Mouse (Mus musculus) erythroblast, embryonic 14.5 days (primary cell): ENCODE results near the gene Prkce. TPM values are rescaled to one million over a fixed set of nuclear protein-coding genes. Genes with fewer than 3 reads are reported as not detected.

ENCODE experiments used
- H3K27me3 ChIP-seq: 2 replicates; pipeline ENCODE4 v1.6.1; 2012; ENCODE audit warnings: inconsistent platforms; ENCODE audit not compliant: control insufficient read depth
- H3K36me3 ChIP-seq: 2 replicates; pipeline ENCODE4 v1.6.1; 2012; ENCODE audit warnings: mild to moderate bottlenecking, inconsistent platforms; ENCODE audit not compliant: control insufficient read depth
- H3K4me1 ChIP-seq: 2 replicates; pipeline ENCODE4 v1.6.1; 2012; ENCODE audit warnings: inconsistent platforms; ENCODE audit not compliant: control insufficient read depth
- H3K4me3 ChIP-seq: replicated peaks from 2 replicates; pipeline ENCODE3; 2012; ENCODE audit warnings: moderate library complexity, mild to moderate bottlenecking, inconsistent platforms
- H3K9me3 ChIP-seq: 2 replicates; pipeline ENCODE4 v1.6.1; 2012; ENCODE audit warnings: low read length, inconsistent platforms, mixed read lengths; ENCODE audit not compliant: control insufficient read depth
- GATA1 ChIP-seq: IDR thresholded peaks from 2 replicates; pipeline ENCODE4 v1.6.1; 2012; ENCODE audit warnings: low read length, inconsistent platforms, mixed read lengths
- TAL1 ChIP-seq: IDR thresholded peaks from 3 replicates; pipeline ENCODE4 v1.6.1; 2012; ENCODE audit warnings: low read length, inconsistent platforms, mixed read lengths
- polyA plus RNA-seq: library from polyadenylated mRNA; stranded (reverse); fragments of >175 nt; gene quantifications from 2 replicates; pipeline ENCODE4 v1.2.3, GENCODE M21; 2012

The Prkce gene
- polyA plus RNA-seq, 1 experiment, result 0.04 TPM

DNA sequence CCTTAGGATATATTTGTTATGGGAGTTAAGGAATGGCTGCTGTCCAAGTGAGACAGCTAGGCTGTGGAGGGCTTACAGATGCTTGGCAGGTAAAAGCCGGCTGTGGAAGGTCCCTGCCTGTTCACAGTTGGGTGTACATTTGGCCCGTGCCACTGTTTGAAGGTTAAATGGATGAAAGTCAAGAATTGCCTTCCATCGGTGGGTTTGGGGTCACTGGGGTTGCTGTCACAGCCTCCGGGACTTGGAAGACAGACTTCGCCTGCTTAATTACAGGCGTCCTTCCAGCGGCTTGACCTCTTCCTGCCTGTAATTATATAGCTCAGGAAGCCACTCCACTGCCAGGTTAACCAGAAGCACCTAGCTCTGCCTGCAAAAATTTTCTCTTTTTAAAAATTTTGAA is 200.1 kb downstream of the Prkce start:
- no peaks in the 10 kb centered on the region for H3K27me3 ChIP-seq
- H3K9me3 ChIP-seq, result no peaks in the 10 kb centered on the region
- H3K4me1 ChIP-seq, result no peaks in the 10 kb centered on the region
- H3K4me3 ChIP-seq, result no peak overlapping the region
- TF ChIP-seq GATA1 (no peak), TAL1 (no peak)
- H3K36me3 ChIP-seq, result no peaks in the 10 kb centered on the region

DNA sequence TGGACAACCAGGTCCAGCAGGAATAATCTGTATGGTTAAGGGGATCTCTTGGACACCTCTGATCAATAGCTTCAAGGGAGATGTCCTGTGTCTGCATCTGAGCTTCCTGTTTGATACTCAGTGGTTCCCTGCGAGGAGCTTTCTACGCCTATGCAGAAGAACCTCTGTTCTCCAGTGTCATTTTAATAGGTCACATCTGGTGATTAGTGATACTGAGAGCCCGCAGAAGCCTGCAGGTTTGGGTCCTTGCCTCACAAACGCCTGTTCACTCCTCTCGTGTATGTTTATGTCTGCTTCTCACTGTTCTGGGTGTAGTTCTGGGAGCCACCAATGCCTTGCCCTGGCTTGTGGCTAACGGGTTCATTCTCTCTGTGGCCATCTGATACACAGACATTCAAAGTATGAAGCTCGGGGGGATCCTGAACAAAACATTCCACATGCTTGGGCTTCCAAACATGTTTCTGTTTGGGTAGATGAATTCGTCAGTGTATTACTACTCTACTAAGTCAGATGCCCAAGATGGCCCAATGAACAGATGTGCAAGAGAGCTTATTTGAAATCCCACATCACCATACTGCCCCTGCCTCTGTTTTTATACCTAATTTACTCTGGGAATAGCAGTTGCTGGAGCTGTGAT is 202.6 kb downstream of the Prkce start:
- H3K36me3 ChIP-seq, result no peaks in the 10 kb centered on the region
- no peaks in the 10 kb centered on the region for H3K4me1 ChIP-seq
- H3K9me3 ChIP-seq, result no peaks in the 10 kb centered on the region
- no peaks in the 10 kb centered on the region for H3K27me3 ChIP-seq
- no peak overlapping the region for H3K4me3 ChIP-seq
- TF ChIP-seq TAL1 (no peak), GATA1 (no peak)

DNA sequence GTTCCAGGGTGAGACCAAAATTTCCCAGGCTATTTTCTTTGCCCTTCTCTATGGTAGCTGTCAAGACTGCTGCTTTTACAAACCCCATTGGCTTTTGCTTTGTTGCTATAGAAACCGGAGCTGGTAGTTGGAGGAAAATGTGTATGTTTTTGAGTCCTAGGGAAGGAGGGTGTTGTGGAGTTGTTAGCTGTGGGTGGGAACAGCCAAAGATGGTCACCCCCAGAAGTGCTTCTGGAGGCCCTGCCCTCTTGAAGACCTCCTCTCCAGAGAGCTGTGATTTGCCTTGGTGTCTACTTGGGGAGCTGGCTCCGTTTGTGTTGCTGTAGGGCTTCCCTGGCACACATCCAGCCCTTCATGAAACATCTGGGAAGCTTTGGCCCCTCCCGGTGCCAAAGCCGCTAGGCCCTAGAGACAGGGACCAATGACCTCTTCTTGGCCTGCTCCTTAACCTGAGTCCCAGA is 203.5 kb downstream of the Prkce start:
- Histone ChIP-seq H3K9me3 (no peaks in the 10 kb centered on the region), H3K4me3 (no peak overlapping the region)
- TF ChIP-seq GATA1 (no peak), TAL1 (no peak)

DNA sequence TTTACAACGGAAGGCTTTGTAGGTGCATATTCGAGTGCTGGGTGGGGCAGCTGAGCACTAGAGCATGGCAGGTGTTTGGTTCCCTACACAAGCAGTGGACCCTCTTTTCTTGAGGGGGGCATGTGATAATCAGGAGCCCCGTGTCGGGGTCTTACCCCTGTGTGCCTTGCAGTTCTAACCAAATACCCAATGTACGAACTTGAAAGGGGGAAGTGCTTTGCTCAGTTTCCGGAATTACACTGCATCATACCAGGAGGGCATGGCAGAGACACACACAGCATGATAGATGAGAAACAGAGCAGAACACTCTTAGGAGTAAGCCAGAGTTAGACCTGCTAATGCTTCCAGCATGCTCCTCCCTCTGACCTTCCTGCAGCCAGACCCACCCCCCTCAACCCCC is 208.8 kb downstream of the Prkce start:
- H3K4me3 ChIP-seq, result no peak overlapping the region
- H3K27me3 ChIP-seq, result no peaks in the 10 kb centered on the region
- TF ChIP-seq GATA1, result no peak
- TF ChIP-seq TAL1, result no peak
- no peaks in the 10 kb centered on the region for H3K4me1 ChIP-seq
- H3K36me3 ChIP-seq, result no peaks in the 10 kb centered on the region
- no peaks in the 10 kb centered on the region for H3K9me3 ChIP-seq

More for the DNA sequence above, 203.5 kb downstream of the Prkce start:
- Histone ChIP-seq H3K4me1 (no peaks in the 10 kb centered on the region), H3K27me3 (no peaks in the 10 kb centered on the region), H3K36me3 (no peaks in the 10 kb centered on the region)

DNA sequence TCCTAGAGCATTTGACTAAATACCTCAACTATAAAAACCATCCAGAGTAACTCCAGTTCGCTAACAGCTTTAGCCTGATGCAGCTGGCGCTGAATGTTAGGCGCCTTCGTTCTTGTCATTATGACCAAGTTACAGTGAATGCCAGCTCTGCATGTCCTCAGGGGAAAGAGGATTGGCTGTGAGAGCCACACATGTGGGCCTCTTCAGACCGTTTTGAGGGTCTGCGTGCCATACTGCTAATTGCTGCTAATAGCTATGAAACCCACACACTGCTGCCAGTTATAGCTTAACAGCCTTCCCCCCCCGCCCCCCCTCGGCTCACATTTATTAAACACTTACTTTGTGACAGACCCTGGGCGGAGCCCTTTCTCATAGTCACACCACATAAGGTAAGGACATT is 210.3 kb downstream of the Prkce start:
- TF ChIP-seq GATA1 (no peak), TAL1 (no peak)
- H3K9me3 ChIP-seq, result no peaks in the 10 kb centered on the region
- no peaks in the 10 kb centered on the region for H3K4me1 ChIP-seq
- no peaks in the 10 kb centered on the region for H3K36me3 ChIP-seq
- H3K27me3 ChIP-seq, result no peaks in the 10 kb centered on the region
- no peak overlapping the region for H3K4me3 ChIP-seq

DNA sequence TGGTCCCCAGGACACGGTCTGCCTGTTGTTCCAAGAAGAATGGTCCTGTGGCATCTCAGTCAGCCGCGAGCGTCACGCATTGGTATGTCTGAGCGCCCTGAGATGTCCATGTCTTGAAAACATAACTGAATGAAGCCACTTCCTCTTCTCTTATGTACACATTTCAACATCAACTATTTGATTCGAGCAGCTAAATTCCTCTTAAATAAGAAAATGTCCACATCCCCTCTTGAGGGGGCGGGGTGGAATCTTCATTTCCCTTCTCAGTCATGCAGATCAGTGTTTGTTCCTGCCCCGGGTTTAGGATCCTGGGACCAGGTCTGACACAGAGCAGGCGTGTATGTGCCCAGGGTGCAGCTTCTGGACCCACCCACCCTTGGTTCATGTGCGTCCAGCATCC is 211.0 kb downstream of the Prkce start:
- Histone ChIP-seq H3K27me3 (no peaks in the 10 kb centered on the region), H3K36me3 (no peaks in the 10 kb centered on the region), H3K9me3 (no peaks in the 10 kb centered on the region), H3K4me3 (no peak overlapping the region), H3K4me1 (peaks cover under 1% of the 10 kb centered on the region)
- TF ChIP-seq TAL1, result no peak
- no peak for TF ChIP-seq GATA1

DNA sequence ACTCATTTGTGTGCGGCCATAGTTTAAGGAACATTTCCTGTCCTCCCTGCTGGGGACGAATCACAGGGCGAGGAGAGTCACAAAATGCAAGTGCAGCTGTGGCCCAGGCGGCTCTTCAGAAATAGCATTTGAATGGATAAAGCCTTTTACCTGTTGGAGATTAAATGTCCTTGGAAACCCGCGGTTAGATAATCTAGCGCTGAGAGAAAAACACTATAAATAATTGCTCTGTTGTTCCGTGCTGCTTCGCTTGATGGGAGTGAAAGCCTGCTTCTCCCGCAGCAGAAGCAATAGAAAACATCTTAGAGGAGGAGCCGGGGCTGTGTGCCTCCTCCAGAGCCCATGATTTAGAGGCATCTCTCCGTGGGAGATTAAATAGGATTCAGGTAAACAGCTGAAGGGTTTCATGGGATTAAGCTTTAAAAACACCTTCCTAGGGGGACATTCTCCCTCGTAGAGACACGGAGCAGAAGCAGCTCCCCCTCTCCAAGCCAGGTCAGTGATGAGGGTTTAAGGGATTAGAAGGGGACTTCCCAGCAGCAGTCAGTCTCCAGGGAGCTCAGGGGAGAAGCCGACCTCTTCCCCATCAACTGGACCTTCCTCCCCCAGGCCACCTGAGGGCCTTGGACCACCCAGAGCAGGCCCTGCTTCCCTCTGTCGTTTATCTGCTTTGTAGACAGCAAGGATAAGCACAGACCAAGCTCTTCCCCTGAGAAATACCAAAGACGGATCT is 212.0 kb downstream of the Prkce start:
- H3K4me3 ChIP-seq, result no peak overlapping the region
- peaks cover 5% of the 10 kb centered on the region for H3K4me1 ChIP-seq
- no peaks in the 10 kb centered on the region for H3K27me3 ChIP-seq
- no peaks in the 10 kb centered on the region for H3K36me3 ChIP-seq
- no peaks in the 10 kb centered on the region for H3K9me3 ChIP-seq
- TF ChIP-seq TAL1 (no peak), GATA1 (no peak)

DNA sequence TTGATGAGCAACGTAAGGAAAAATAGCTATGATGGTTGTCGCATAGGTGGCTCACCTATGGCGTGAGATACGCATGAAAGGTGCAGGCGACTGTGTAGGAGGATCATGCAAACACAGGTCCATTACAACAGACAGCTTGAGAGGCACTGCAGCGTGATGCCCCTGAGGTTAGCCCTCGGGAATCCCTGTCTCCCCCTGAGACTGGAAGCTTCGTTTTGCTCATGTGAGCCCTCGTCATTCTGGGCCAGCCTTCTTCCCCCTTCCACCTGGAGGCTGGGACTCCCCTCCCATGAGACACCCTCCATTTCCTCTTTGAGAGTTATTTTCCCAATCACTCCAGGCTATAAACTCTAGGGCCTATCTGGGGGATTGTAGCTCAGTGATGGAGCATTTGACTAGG is 213.9 kb downstream of the Prkce start:
- Histone ChIP-seq H3K36me3 (no peaks in the 10 kb centered on the region), H3K4me1 (peaks cover 5% of the 10 kb centered on the region), H3K9me3 (no peaks in the 10 kb centered on the region), H3K27me3 (no peaks in the 10 kb centered on the region), H3K4me3 (no peak overlapping the region)
- TF ChIP-seq GATA1 (no peak), TAL1 (no peak)

DNA sequence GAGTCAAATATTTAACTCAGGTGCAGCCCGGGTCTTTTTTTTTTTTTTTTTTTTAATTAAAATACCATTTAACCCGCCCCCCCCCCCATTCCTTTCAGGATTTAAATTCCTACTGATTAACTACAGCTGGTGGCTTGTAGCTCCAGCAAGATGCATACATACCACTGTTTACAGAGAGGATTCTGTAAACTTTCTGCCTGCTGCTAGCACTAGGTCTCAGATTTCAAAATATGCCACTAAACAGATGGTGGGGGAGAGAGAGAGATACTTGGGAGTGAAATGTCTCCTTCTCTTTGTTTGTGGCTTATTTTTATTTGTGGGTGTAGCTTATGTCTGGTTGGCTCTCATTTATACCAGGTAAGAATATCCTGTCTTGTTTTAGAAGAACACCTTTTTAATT is 215.3 kb downstream of the Prkce start:
- Histone ChIP-seq H3K4me1 (peaks cover 5% of the 10 kb centered on the region), H3K4me3 (no peak overlapping the region), H3K27me3 (no peaks in the 10 kb centered on the region), H3K9me3 (no peaks in the 10 kb centered on the region), H3K36me3 (no peaks in the 10 kb centered on the region)
- TF ChIP-seq TAL1 (no peak), GATA1 (no peak)
